Mouse (Mus musculus) gastrocnemius, adult 18-20 months (tissue): ENCODE measurements at regions not wholly inside any gene's neighbourhood (a gene's known extent, or its start where the extent isn't known, plus 50 kb on each side); places are given as distances from the start of the nearest gene placed in this dataset.

Experiments used
- DNase-seq: peaks from one replicate; pipeline ENCODE4 v3.0.0; 2021; ENCODE audit warnings: low spot score

GRCm38 (mm10) chr4:142641069-142641468, 401.9 kb upstream of the Kazn start:
- DNase-seq = no peak

GRCm38 (mm10) chr4:142639340-142639733, 400.1 kb upstream of the Kazn start:
- DNase-seq = no peak

- DNase-seq = no peak
Measured at GRCm38 (mm10) chr4:142638733-142639339, 399.6 kb upstream of the Kazn start.

DNA sequence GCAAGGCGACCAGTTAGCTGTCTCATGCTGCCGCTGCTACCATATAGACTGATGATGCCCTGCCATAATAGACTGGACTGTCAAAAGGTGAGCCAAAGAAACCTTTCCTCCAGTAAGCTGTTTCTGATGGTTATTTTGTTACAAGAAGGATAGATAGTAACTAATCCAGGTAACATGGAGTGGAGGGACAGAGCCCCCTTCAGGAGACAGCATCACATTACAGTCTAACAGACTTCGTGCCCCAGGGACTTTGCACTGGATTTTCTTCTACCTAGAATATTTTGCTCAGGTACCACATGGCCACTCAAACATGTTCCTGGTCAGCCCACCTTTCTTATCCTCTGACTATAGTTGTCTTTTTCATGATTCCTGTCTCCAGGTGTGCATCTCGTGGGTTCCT, 398.9 kb upstream of the Kazn start:
- no peak for DNase-seq

DNA sequence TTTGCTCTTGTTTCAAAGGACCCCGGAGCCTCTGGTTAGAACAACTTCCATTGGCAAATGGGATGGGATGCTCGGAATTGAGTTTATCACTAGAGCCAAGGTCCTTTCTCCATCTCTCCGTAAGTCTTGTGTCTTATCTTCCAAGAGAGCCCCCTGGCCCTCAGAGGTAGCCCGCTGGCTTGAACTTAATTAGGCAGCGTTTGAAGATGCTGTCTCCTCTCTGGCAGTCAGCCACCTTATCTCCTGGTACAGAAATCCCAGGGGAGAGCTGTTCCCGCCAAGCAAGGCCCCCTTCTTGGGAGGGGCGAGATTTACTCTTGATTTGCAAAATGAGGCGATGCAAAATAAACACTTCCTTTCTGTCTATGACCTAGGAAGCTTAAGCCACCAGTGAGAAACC, 395.2 kb upstream of the Kazn start:
- DNase-seq = no peak

- no peak for DNase-seq
Measured at GRCm38 (mm10) chr4:142633667-142634350, 394.6 kb upstream of the Kazn start.

GRCm38 (mm10) chr4:142626503-142627194, 387.4 kb upstream of the Kazn start:
- no peak for DNase-seq

DNA sequence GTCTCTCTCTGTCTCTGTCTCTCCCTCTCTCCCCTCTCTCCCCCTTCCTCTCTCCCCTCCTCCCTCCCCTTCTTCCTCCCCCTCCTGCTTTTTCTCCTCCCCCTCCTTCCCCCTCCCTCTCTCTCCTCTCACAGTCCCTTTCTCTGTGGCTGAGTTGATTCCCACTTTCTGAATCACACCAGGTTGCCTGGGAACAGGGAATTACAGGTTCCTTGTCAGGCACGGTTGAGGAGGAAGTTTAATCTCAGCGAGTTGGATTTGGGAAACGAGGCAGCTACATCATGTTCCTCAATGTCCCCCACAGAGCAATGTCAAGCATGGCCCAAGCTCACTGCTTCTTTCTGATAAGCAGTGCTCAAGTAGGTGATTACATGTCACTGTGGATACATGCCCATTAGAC, 386.3 kb upstream of the Kazn start:
- DNase-seq = no peak

DNA sequence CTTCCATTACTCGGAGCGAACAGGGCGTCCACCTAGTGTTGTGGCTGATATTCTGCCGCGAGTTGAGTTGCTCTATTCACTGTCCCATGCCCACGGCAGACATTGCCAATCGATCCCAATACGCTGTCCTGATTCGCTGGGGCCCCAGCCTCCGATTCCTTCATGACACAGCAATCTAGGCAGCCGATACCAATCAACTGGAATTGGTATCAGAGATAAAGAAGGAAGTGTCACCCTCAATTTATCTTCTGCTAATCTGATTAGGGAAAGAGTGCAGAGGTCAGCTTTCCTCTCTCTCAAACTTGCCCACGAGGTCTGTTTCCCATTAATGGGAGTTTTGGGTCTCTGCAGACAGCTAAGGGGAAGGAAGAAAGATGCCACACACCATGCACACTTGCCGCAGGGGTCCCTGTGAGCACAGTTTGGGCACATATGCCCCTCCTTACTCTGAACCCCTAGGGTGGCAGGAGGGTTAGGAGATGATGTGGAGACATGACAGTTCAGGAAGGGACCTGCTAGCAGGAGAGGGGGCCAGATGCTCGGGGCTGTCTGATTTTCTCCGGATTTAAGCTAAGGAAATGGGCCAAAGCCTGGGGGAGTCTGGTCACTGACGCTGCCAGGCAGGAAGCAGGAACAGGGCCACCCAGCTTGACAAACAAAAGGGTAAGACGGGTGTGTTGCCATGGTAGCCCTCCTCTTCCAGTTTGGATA, 383.1 kb upstream of the Kazn start:
- no peak for DNase-seq

GRCm38 (mm10) chr4:142619396-142619795, 380.2 kb upstream of the Kazn start:
- DNase-seq = no peak

- no peak for DNase-seq
Measured at GRCm38 (mm10) chr4:142618770-142619169, 379.6 kb upstream of the Kazn start.

DNA sequence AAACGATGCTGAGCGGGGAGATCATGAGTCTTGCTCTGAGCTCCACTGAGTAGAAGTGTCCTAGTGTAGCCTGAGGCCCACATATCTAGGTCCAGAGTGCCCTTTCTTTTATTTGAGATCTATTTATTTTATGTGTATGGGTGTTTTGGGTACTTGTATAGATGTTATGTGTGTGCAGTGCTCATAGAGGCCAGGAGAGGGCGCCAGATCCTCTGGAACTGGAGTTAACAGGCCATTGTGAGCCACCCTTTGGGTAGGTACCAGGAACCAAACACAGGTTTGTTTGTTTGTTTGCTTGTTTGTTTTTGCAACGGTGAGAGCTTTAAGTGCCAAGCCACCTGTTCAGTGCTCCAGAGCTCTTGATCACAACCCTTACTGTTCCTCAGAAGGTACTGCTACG, 378.5 kb upstream of the Kazn start:
- DNase-seq = peak; percentile 9

DNA sequence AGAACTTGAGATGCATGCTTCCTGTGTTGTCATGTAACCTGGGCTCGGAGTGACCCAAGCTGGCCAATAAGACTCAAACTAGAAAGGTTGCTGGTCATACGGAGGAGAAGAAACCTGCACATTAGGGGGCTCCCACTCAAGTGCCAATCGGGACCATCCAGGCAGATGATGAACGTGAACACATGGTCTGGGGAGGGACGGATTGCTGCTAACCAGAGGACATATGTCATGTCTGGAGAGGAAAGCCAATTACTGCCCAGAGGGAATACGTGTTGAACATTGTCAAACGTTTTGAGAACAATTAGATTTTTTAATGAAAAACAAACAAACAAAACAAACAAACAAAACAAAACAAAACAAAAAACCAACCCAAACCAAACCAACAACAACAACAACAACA, 377.7 kb upstream of the Kazn start:
- DNase-seq = no peak

DNA sequence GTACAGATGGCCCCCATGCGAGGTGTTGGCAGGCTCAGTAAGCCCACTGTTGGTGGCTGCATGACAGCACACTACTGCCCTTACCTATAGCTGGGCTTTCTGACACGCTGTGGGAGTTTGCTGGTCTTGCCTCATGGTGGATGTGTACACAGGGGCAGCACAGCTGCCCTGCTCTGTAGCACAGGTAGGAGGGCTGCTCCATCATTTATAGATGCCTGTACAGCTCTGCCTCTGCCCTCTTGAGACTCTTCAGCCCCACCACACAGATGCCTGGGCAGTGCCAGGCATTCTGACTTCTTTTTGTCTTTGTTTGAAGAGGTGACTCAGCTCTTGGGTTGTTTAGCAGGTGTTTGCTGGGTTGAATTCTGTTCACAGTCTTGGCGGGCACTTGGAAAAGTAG, 365.9 kb upstream of the Kazn start:
- DNase-seq = no peak

GRCm38 (mm10) chr4:142597214-142597613, 358.0 kb upstream of the Kazn start:
- DNase-seq = no peak

DNA sequence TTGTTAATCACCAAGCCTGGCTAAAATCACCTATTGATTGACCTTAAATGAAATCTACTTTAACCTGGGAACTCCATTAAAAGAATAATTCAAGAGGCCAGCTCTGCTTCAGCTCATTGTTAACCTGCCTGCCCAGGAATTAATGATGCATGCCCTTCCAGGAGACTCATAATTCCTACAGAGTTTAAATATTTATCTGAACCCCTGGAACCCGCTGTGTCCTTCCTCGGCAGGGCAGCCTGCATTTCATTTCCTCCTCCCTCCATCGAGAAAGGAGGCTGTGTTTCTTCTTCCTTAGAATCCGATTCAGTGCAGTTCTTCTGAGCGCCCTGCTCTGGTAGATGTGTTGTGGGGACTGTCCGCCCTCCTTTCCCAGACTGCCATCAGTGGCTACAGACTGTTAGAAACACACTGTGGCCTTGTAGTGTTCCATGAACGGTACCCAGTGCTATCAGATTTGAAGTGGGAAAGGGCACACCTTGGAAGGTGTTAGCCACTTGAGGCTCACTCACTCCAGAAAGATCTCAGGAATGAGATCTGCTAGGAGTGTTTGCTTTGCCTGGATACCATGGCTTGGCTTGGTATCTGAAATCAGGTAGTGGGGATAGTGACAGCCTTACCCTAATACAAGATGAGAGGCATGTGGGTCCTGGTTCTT, 350.0 kb upstream of the Kazn start:
- no peak for DNase-seq

GRCm38 (mm10) chr4:142588418-142589083, 349.4 kb upstream of the Kazn start:
- no peak for DNase-seq

DNA sequence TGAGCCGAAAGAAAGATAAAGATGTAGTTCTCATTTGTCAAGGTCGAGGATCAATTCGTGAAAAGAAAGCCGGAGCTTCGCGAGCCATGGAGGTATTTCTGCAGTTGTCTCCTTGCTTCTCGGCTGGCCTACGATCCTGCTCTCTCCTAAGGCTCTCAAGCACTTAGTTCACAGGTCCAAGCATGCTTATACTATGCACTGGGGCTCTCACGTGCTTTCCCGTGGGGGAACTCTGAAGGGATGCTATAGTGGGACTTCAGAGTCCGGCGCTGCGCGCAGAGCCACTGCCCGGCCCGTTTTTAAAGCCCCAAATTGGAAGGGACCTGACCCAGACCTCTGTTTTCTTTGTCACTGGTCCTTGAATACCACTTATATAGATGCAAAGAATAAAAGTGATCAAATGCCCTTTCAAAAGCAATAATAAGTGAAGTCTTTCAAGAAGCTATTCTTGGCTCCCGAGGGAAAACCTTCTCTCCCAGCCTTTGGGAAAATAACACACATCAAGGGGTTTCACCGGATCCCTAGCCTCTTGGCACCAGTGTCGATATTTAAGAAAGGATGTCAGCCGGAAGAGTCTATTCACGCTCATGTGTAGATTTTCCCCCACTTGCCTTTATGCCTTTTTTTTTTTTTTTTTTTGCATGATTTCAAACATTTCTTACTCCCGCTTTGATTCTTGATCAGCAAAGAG, 348.3 kb upstream of the Kazn start:
- no peak for DNase-seq

- no peak for DNase-seq
Measured at GRCm38 (mm10) chr4:142578536-142578935, 339.3 kb upstream of the Kazn start.

DNA sequence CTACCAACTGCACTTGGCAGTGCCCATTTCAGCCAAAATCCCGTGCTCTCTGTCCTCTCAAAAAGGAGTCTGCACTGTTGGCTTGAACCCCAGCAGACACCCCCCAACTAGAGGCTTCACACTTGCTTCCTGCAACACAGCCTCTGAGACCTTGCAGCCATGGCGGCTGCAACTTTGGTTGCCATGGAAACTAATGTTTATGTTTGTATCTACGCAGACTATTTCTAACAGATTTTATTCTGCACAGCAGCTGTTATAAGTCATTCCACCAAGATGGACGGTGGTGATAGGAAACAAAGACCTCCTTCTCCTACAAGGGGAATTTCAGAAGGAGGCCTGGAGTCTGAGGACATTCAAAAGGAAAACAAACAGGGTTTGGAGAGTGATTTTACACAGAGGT, 338.3 kb upstream of the Kazn start:
- DNase-seq = no peak

GRCm38 (mm10) chr4:142574528-142574927, 335.3 kb upstream of the Kazn start:
- DNase-seq = no peak
